ENCODE assay signal across 9 mouse cellular contexts in the genomic region with DNA sequence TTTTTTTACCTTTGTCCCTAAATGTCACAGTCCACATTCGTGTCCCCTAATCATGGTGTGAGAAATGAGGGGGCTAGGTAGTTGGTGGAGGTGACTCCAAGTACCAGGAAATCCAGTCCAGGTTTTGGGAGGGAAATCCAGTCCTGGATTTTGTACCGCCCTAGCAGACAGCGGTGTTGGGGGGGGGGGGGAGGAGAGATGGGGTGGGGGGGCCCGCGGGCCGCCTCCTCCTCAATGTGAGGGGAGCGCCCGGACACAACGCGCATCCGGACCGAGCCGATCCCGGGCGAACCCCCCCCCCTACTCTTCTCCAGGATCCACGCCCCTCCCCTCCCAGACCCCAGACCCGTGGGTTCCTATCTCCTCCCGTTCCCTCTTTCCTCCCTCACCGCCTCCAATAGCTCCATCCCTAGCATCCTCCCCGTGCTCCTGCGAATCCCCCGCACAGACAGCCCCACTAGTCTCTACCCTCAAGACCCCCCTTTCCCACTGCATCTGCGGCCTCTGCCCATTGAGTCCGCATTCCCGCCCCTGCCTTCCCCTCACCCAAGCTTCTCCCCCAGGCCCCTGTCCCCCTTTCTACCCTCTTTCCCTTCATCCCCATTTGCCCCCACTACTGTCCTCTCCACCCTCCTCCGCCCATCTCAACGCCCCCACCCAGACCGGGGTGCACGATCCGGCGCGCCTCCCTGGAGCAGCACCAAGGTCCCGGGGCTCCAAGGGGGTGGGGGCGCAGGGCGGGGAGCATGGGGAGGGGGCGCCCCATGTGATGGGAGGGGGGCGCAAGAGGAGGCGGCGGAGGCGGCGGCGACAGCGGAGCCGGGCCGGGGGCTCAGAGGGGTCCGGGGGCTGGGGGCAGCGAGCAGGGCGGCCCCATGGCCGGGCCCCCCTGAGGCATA. TPM values are rescaled to one million over a fixed set of nuclear protein-coding genes. Genes with fewer than 3 reads are reported as not detected.
A peak's percentile ranks its signal among the peaks of the same experiment; 100 is the strongest.
DNase-seq lines count a peak whose midpoint lies in the region; ATAC-seq and TF ChIP-seq lines count a peak whose summit lies in the region.
"Had no signal": no experiment of that assay in that cellular context is flagged by ENCODE, and none has a peak within 500 bp of the region (broad histone marks: within the 10 kb centered on the region; RNA-seq: fewer than 3 reads in every experiment).

No protein-coding gene starts in this region.

- ATAC-seq in embryonic facial prominence, embryonic 13.5 days (ENCODE audit: insufficient number of reproducible peaks, insufficient read depth, low FRiP score, low TSS enrichment, low read depth), result peak; percentile 45; the same call in 1 of the 2 replicates
- peak; percentile 81 for ATAC-seq in hindbrain, embryonic 15.5 days (ENCODE audit: low FRiP score, low read depth)
- no peak for ATAC-seq in liver, embryonic 15.5 days (ENCODE audit: insufficient read depth)
- no peak for ATAC-seq in erythroid progenitor cell, adult 5-6 weeks (replicated peaks; ENCODE audit: low FRiP score, poor library complexity, severe bottlenecking)

- H3ac ChIP-seq in C2C12 (ENCODE audit: control insufficient read depth, insufficient read length, low read depth), result no peak overlapping the region

- H3K27ac ChIP-seq in embryonic facial prominence, embryonic 13.5 days, result no peak overlapping the region
- peak overlapping the region; percentile 93 for H3K27ac ChIP-seq in hindbrain, embryonic 15.5 days (replicated peaks)
- H3K27ac ChIP-seq in liver, embryonic 15.5 days (replicated peaks), result no peak overlapping the region
- H3K27ac ChIP-seq in small intestine, adult 2 months (ENCODE audit: insufficient read depth, low read depth, low read length), result no peak overlapping the region

- peak; percentile 56 for DNase-seq in adrenal gland, postnatal 14 days
- DNase-seq in adrenal gland, postnatal 36 days, result no peak

- no peaks in the 10 kb centered on the region for H3K79me2 ChIP-seq in C2C12 (ENCODE audit: control insufficient read depth, insufficient read depth)

- H3K9me3 ChIP-seq in embryonic facial prominence, embryonic 13.5 days, result no peaks in the 10 kb centered on the region
- H3K9me3 ChIP-seq in hindbrain, embryonic 15.5 days, result no peaks in the 10 kb centered on the region
- H3K9me3 ChIP-seq in liver, embryonic 15.5 days (replicated peaks), result no peaks in the 10 kb centered on the region

- no peak for TF ChIP-seq CTCF in C2C12 (IDR thresholded peaks at IDR 0.05; ENCODE audit: control insufficient read depth, insufficient read depth, insufficient read length)
- no peak for TF ChIP-seq CTCF in small intestine, adult 2 months (IDR thresholded peaks at IDR 0.05; ENCODE audit: extremely low read depth, insufficient read length, insufficient replicate concordance, low read depth, low read length)

- WGBS in embryonic facial prominence, embryonic 13.5 days, result under 1% methylated on average over 42 of the region's 49 CpGs
- under 1% methylated on average over 31 of the region's 49 CpGs for WGBS in hindbrain, embryonic 15.5 days
- WGBS in liver, embryonic 15.5 days (ENCODE audit: insufficient replicate concordance), result 16% methylated on average over 43 of the region's 49 CpGs
- 12% methylated on average over 49 of the region's 49 CpGs for WGBS in small intestine, adult 2 months

- H3K36me3 ChIP-seq in C2C12 (ENCODE audit: control insufficient read depth, insufficient read depth), result no peaks in the 10 kb centered on the region
- no peaks in the 10 kb centered on the region for H3K36me3 ChIP-seq in embryonic facial prominence, embryonic 13.5 days
- H3K36me3 ChIP-seq in hindbrain, embryonic 15.5 days, result peaks cover 11% of the 10 kb centered on the region; the same call in 1 of the 2 replicates
- H3K36me3 ChIP-seq in liver, embryonic 15.5 days (replicated peaks), result no peaks in the 10 kb centered on the region; the same call in 1 of the 2 replicates
- no peaks in the 10 kb centered on the region for H3K36me3 ChIP-seq in small intestine, adult 2 months (ENCODE audit: control insufficient read depth, insufficient read depth, low read length)

- H3K4me1 ChIP-seq in embryonic facial prominence, embryonic 13.5 days, result peaks cover 38% of the 10 kb centered on the region
- H3K4me1 ChIP-seq in hindbrain, embryonic 15.5 days (replicated peaks), result peaks cover 58% of the 10 kb centered on the region
- H3K4me1 ChIP-seq in liver, embryonic 15.5 days (replicated peaks), result peaks cover 77% of the 10 kb centered on the region
- peaks cover 15% of the 10 kb centered on the region for H3K4me1 ChIP-seq in small intestine, adult 2 months (ENCODE audit: control insufficient read depth, insufficient read depth, insufficient read length, low read length)

- H3K79me3 ChIP-seq in C2C12 (ENCODE audit: low read depth), result no peaks in the 10 kb centered on the region

- peak overlapping the region; percentile 99 for H3K4me2 ChIP-seq in embryonic facial prominence, embryonic 13.5 days
- H3K4me2 ChIP-seq in hindbrain, embryonic 15.5 days, result peak overlapping the region; percentile 94
- peak overlapping the region; percentile 67 for H3K4me2 ChIP-seq in liver, embryonic 15.5 days

- peak overlapping the region; percentile 74 for H3K9ac ChIP-seq in embryonic facial prominence, embryonic 13.5 days
- H3K9ac ChIP-seq in hindbrain, embryonic 15.5 days, result peak overlapping the region; percentile 90
- no peak overlapping the region; the same call in 1 of the 2 replicates for H3K9ac ChIP-seq in liver, embryonic 15.5 days

- TF ChIP-seq POLR2A in small intestine, adult 2 months (IDR thresholded peaks at IDR 0.05; ENCODE audit: low read depth, low read length), result no peak

- H3K27me3 ChIP-seq in C2C12 (ENCODE audit: control insufficient read depth, insufficient read depth, insufficient read length), result peaks cover 4% of the 10 kb centered on the region
- peaks cover 89% of the 10 kb centered on the region for H3K27me3 ChIP-seq in embryonic facial prominence, embryonic 13.5 days
- H3K27me3 ChIP-seq in hindbrain, embryonic 15.5 days, result no peaks in the 10 kb centered on the region
- peaks cover 59% of the 10 kb centered on the region for H3K27me3 ChIP-seq in liver, embryonic 15.5 days
- H3K27me3 ChIP-seq in small intestine, adult 2 months (ENCODE audit: control insufficient read depth, insufficient read depth, low read length), result peaks cover 42% of the 10 kb centered on the region
- H3K27me3 ChIP-seq: megakaryocyte, embryonic 14.5 days had no signal

- peak overlapping the region; percentile 14 for H3K4me3 ChIP-seq in C2C12 (ENCODE audit: insufficient read depth, poor library complexity, severe bottlenecking)
- peak overlapping the region; percentile 63 for H3K4me3 ChIP-seq in embryonic facial prominence, embryonic 13.5 days
- H3K4me3 ChIP-seq in hindbrain, embryonic 15.5 days, result peak overlapping the region; percentile 91
- H3K4me3 ChIP-seq in liver, embryonic 15.5 days (replicated peaks), result peak overlapping the region; percentile 37
- peak overlapping the region; percentile 51 for H3K4me3 ChIP-seq in small intestine, adult 2 months (ENCODE audit: low read depth, low read length)
- H3K4me3 ChIP-seq: megakaryocyte, embryonic 14.5 days had no signal

RNA-seq across cellular contexts. Expression of gene Agap2, which starts 3.8 kb away (rescaled TPM):
- total RNA-seq in adrenal gland, postnatal 14 days (2021), result 6.9 and 14.3 TPM in 2 replicates
- 1 to 10 TPM; 2.2 to 3.4 TPM for total RNA-seq in adrenal gland, postnatal 36 days (2021)
- polyA plus RNA-seq in C2C12 (2012; fragmentation: generic; extraction: Trizol), result 3.2 TPM
- polyA plus RNA-seq in embryonic facial prominence, embryonic 13.5 days (2015; fragmentation: Nextera tagmentation; extraction: Ambion mirVana), result 0.18 and 0.34 TPM in 2 replicates
- polyA plus RNA-seq in hindbrain, embryonic 15.5 days (2015; fragmentation: Nextera tagmentation; extraction: Ambion mirVana), result 4.0 and 4.9 TPM in 2 replicates
- 0.35 and 0.67 TPM in 2 replicates for polyA plus RNA-seq in liver, embryonic 15.5 days (2015; fragmentation: Nextera tagmentation; extraction: Ambion mirVana)
- polyA plus RNA-seq in small intestine, adult 2 months (2012; rRNA removed), result 6.1 and 15.6 TPM in 2 replicates
- 1.1 and 3.8 TPM in 2 replicates for total RNA-seq in erythroid progenitor cell, adult 5-6 weeks (2015; ENCODE audit: low replicate concordance)
- total RNA-seq in erythroid progenitor cell, adult 5-6 weeks (2017; ENCODE audit: low replicate concordance), result 2.2 and 51.8 TPM in 2 replicates

RNA-seq across cellular contexts. Expression of gene Tspan31, which starts 8.9 kb away (rescaled TPM):
- 76.3 and 96.5 TPM in 2 replicates for total RNA-seq in adrenal gland, postnatal 14 days (2021)
- total RNA-seq in adrenal gland, postnatal 36 days (2021), result 100 to 1,000 TPM; 106 to 118 TPM
- polyA plus RNA-seq in C2C12 (2012; fragmentation: generic; extraction: Trizol), result 118 TPM
- polyA plus RNA-seq in embryonic facial prominence, embryonic 13.5 days (2015; fragmentation: Nextera tagmentation; extraction: Ambion mirVana), result 176 and 179 TPM in 2 replicates
- 120 and 123 TPM in 2 replicates for polyA plus RNA-seq in hindbrain, embryonic 15.5 days (2015; fragmentation: Nextera tagmentation; extraction: Ambion mirVana)
- 77.4 and 84.3 TPM in 2 replicates for polyA plus RNA-seq in liver, embryonic 15.5 days (2015; fragmentation: Nextera tagmentation; extraction: Ambion mirVana)
- polyA plus RNA-seq in small intestine, adult 2 months (2012; rRNA removed), result 36.1 and 48.9 TPM in 2 replicates
- 13.0 and 18.0 TPM in 2 replicates for total RNA-seq in erythroid progenitor cell, adult 5-6 weeks (2015; ENCODE audit: low replicate concordance)
- 6.6 and 8.5 TPM in 2 replicates for total RNA-seq in erythroid progenitor cell, adult 5-6 weeks (2017; ENCODE audit: low replicate concordance)

RNA-seq across cellular contexts. Expression of gene Cdk4, which starts 15.6 kb away (rescaled TPM):
- 242 and 253 TPM in 2 replicates for total RNA-seq in adrenal gland, postnatal 14 days (2021)
- 100 to 1,000 TPM; 213 to 225 TPM for total RNA-seq in adrenal gland, postnatal 36 days (2021)
- 714 TPM for polyA plus RNA-seq in C2C12 (2012; fragmentation: generic; extraction: Trizol)
- 1,992 and 2,100 TPM in 2 replicates for polyA plus RNA-seq in embryonic facial prominence, embryonic 13.5 days (2015; fragmentation: Nextera tagmentation; extraction: Ambion mirVana)
- 743 and 831 TPM in 2 replicates for polyA plus RNA-seq in hindbrain, embryonic 15.5 days (2015; fragmentation: Nextera tagmentation; extraction: Ambion mirVana)
- polyA plus RNA-seq in liver, embryonic 15.5 days (2015; fragmentation: Nextera tagmentation; extraction: Ambion mirVana), result 338 and 361 TPM in 2 replicates
- polyA plus RNA-seq in small intestine, adult 2 months (2012; rRNA removed), result 57.6 and 108 TPM in 2 replicates
- total RNA-seq in erythroid progenitor cell, adult 5-6 weeks (2015; ENCODE audit: low replicate concordance), result 84.3 and 107 TPM in 2 replicates
- total RNA-seq in erythroid progenitor cell, adult 5-6 weeks (2017; ENCODE audit: low replicate concordance), result 42.7 and 99.2 TPM in 2 replicates

RNA-seq across cellular contexts. Expression of gene March9, which starts 18.9 kb away (rescaled TPM):
- total RNA-seq in adrenal gland, postnatal 14 days (2021), result 6.2 and 8.0 TPM in 2 replicates
- total RNA-seq in adrenal gland, postnatal 36 days (2021), result 1 to 10 TPM; 9.3 to 9.7 TPM
- 3.0 TPM for polyA plus RNA-seq in C2C12 (2012; fragmentation: generic; extraction: Trizol)
- polyA plus RNA-seq in embryonic facial prominence, embryonic 13.5 days (2015; fragmentation: Nextera tagmentation; extraction: Ambion mirVana), result 1.5 and 1.6 TPM in 2 replicates
- polyA plus RNA-seq in hindbrain, embryonic 15.5 days (2015; fragmentation: Nextera tagmentation; extraction: Ambion mirVana), result 7.3 and 8.4 TPM in 2 replicates
- 0.03 TPM in 1 of 2 replicates, not detected in the other for polyA plus RNA-seq in liver, embryonic 15.5 days (2015; fragmentation: Nextera tagmentation; extraction: Ambion mirVana)
- 1.9 and 6.9 TPM in 2 replicates for polyA plus RNA-seq in small intestine, adult 2 months (2012; rRNA removed)
- total RNA-seq in erythroid progenitor cell, adult 5-6 weeks (2015; ENCODE audit: low replicate concordance), result not detected in 2 replicates
- not detected in 2 replicates for total RNA-seq in erythroid progenitor cell, adult 5-6 weeks (2017; ENCODE audit: low replicate concordance)

RNA-seq across cellular contexts. Expression of gene Cyp27b1, which starts 30.9 kb away (rescaled TPM):
- total RNA-seq in adrenal gland, postnatal 14 days (2021), result 0.26 and 0.41 TPM in 2 replicates
- under 1 TPM; 0.26 to 0.76 TPM for total RNA-seq in adrenal gland, postnatal 36 days (2021)
- 0.20 TPM for polyA plus RNA-seq in C2C12 (2012; fragmentation: generic; extraction: Trizol)
- polyA plus RNA-seq in embryonic facial prominence, embryonic 13.5 days (2015; fragmentation: Nextera tagmentation; extraction: Ambion mirVana), result 0.08 and 0.11 TPM in 2 replicates
- polyA plus RNA-seq in hindbrain, embryonic 15.5 days (2015; fragmentation: Nextera tagmentation; extraction: Ambion mirVana), result 0.21 and 0.26 TPM in 2 replicates
- polyA plus RNA-seq in liver, embryonic 15.5 days (2015; fragmentation: Nextera tagmentation; extraction: Ambion mirVana), result not detected in 2 replicates
- 0.22 and 0.29 TPM in 2 replicates for polyA plus RNA-seq in small intestine, adult 2 months (2012; rRNA removed)
- not detected in 2 replicates for total RNA-seq in erythroid progenitor cell, adult 5-6 weeks (2015; ENCODE audit: low replicate concordance)
- total RNA-seq in erythroid progenitor cell, adult 5-6 weeks (2017; ENCODE audit: low replicate concordance), result not detected in 2 replicates

Comparison
In these comparisons a context has a peak if more than half of its experiments do, and no peak if none do; other contexts are left out.
1. H3K4me3 ChIP-seq: peak in every context shown above with its lines; median percentile 91 in hindbrain, embryonic 15.5 days; 63 in embryonic facial prominence, embryonic 13.5 days; 51 in small intestine, adult 2 months; 37 in liver, embryonic 15.5 days; 14 in C2C12.
2. ATAC-seq: peak in embryonic facial prominence, embryonic 13.5 days (single experiment) and hindbrain, embryonic 15.5 days (single experiment); none in liver, embryonic 15.5 days (single experiment) and erythroid progenitor cell, adult 5-6 weeks (single experiment).
3. Peak in every context shown above with its lines, with median percentiles within 50 percentile points of each other: H3K4me2 ChIP-seq.